Mouse (Mus musculus) heart, postnatal 14 days (tissue): ENCODE data around the gene Zfand3. TPM values are rescaled to one million over a fixed set of nuclear protein-coding genes. Genes with fewer than 3 reads are reported as not detected.

Source experiments
- DNase-seq, 2 experiments: peaks; one replicate each; pipeline ENCODE4 v3.0.0; 2021 to 2022
- intact Hi-C: fragments of 180-260 bp; cut with DNase I; formaldehyde crosslinking; loops from one replicate; pipeline ENCODE4 v1.15.1; 2025
- total RNA-seq, 2 experiments: library from RNA; stranded (reverse); gene quantifications; 2 replicates each; pipeline ENCODE4 v1.2.3; 2021

Gene Zfand3
- total RNA-seq, 2 experiments from 2014 or later, result 118 to 128 TPM

DNA sequence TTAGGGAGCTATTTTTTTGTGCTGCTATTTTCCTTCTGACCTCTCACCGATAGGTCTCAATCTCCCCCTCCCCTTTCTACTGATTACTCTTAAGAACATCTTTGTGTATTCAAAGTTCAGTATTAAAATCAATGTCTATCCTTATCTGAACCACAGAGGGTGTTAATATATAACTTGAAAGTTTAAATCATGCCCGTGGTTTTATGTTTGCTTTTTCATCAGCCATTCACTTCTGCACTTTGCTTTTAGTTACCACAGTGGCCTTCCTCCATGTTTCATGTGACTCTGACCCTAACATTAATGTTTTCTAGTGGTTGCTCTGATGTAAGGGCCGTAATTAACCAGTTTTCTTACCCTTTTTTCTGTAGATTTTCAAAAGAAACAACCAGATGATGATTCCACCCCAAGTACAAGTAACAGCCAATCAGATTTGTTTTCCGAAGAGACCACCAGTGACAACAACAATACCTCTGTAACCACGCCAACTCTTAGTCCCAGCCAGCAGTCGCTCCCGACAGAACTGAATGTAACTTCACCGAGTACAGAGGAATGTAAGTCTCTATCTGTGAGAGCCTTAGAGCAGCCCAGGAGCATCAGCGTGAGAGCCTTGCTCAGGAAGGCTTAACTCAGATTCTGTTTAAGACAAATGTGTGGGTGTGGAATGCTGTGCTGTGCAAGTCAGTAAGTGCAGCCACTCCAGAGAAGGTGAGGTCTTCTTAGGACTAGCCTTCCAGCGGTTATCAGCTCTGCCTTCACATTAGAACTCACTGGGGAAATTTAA lies 130.6 kb downstream of the Zfand3 start:
- DNase-seq, result no peak
- intact Hi-C loops, result no loop called here

DNA sequence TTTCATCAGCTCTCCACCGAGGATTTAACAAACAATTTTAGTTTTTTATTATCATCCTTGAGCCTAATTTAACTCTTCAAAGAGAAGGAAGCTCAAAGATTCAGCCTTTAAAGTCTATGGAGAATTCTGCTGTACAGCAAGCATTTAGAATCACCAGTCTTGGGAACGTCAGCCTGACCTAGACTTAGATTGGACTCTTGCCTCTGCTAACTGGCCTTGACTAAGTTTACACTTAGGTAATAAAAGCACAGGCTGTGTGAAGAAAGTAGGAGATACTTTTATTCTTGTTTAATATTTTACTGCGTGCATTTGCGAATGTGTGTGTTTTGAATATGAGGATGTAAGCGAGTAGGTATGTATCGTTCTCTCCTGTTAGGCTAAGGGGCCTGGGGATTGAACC lies 131.4 kb downstream of the Zfand3 start:
- DNase-seq, result no peak
- intact Hi-C loops, result no loop called here

DNA sequence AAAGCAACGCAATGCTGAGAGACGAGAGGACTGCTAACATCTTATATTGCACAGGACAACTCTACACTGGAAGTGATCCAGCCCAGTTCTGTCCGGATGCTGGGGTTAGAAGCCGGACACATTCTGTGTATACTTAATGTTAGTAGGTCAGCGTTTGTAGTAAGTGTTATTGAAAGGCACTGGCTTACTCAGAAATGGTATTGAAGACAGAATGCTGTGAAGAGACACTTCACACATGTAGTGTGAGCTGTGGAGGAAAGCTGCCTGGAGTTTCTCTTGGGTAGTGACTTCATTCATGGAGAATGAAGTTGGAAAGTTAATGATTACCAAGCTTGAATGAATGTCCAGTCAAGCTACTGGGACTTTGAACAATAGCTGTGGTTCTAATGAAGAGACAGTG lies 132.2 kb downstream of the Zfand3 start:
- DNase-seq, result no peak
- intact Hi-C loops, result no loop called here

DNA sequence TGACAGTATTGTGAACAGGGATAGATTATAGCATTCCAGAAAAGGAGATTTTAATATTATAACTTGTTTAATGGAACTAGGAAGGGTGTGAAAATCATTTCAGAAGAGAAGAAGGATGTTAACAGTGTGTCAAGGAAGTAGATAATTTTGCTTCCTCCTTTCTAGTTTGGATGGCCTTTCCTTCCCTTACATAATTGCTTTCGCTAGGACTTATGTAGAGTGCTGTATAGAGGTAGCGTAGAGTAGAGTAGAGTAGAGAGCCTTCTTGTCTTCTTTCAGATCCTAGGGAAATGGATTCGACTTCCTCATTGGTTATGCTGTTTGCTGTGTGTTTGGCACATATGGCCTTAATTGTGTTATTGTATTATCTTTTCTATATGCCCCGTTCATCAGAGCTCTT lies 132.6 kb downstream of the Zfand3 start:
- no peak for DNase-seq
- intact Hi-C loops, result no loop called here

DNA sequence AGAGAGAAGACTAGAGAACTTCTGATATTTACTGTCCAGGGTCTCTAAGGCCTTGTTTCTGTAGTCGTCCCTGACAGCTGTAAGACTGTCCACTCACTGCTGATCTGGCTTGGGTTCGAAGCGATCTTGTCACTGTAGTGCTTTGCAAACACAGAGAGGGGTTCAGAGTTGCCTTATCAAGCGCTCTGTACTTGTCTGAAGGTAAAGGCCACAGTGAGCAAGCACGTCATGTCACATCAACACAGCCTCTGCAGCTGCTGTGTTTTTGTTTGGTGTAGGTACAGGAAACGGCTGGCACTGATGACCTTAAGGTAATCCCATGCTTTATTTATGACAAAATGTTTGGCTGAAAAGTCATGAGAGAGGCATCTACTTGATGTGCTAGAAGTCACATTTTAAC lies 139.6 kb downstream of the Zfand3 start:
- intact Hi-C loops, result no loop called here
- DNase-seq, result no peak

DNA sequence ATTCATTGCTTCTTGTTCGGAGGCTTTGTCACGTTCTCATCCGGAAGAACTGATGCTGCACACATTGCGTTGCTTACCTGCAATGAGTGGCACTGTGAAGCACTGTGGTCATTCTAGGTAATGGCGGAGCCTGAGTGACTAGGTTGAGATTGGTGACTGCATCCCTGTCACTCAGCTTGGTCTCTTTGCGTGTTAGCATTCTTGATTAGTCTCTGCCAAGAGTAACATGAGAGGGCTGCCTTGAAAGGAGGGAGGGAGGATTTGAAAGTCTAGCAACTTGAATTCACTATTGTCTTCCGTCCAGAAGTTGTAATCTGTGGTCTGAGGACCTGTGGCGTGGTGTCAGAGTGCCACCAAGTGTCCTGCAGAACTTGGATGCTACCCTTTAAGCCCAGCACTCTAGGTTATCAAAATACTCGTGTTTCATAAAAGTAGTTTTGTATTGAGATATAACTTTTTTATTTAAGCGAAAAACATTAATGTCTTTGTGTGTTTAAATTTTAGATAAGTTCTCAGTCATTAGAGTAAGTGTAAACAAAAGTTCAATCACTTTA lies 141.1 kb downstream of the Zfand3 start:
- intact Hi-C loops, result no loop called here
- no peak for DNase-seq

DNA sequence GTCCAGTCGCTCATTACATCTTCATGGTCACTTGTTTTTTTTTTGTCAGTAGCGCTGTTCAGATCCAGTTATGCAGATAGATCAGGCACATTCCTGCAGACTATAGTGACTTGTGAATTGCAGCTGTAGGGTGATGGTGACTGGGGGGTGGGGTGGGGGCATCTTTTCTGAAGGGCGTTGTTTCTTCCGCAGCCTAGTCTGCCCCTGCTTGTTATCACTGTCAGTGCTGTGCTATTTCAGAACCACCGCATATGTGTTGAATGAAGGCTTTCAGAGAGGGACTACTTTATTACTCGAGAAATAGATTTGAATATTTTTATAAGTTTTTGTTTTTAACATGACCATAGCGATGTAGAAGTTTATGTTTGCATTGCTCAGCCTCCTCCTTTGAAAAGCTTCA lies 142.0 kb downstream of the Zfand3 start:
- DNase-seq, result no peak
- intact Hi-C loops, result no loop called here

DNA sequence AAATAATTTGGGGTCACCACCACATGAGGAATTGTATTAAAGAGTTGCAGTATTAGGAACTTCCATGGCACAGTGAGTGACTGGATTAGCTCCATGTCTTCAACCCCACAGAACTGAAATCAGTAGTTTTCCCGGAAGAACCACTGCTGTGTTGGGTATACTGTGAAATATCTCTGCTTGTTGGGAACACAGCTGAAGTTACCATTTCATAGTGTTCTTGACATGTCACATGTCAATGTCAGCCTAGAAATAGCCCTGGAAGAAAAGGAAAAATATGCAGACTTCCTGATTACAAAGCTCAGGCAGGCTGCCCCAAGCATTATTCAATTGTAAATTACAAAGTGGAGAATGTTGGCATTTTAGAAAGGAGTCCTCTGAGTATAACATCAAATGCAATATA lies 143.4 kb downstream of the Zfand3 start:
- DNase-seq, result no peak
- intact Hi-C loops, result no loop called here

DNA sequence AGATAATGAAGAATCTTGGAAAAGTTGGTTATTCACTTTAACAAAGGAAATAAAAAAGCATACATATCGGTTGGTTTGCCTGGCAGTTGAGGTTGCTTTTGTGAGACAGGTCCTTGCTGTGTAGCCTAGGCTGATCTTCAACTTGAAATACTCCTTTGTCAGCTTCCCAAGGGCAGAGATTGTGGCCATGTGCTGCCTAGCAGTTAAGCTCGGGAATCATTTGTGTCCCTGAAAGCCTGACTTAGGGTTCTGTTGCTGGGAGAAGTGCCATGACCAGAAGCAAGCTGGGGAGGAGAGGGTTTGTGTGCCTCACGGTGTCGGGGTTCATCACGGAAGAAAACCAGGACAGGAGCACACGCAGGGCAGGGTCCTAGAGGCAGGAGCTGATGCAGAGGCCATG lies 143.8 kb downstream of the Zfand3 start:
- no peak for DNase-seq
- intact Hi-C loops, result no loop called here

DNA sequence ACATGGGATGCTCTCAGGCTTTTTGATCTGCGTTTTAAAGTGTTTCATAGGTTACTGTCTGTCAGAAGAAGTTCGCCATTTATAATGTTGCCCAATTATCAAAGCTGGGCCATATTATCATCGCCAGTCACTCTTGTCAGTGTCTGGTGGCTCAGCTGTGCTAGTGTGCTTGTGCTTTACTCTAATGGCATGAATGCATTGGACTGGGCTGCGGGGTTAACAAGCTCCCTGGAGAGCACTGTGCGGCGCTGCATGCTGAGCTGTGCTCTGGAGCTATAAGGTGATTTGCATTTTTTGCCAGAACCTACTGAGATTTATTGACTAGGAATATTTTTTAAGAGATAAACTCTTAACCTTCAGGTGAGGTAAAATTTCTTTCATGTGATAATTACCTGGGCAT lies 145.4 kb downstream of the Zfand3 start:
- intact Hi-C loops, result no loop called here
- no peak for DNase-seq

DNA sequence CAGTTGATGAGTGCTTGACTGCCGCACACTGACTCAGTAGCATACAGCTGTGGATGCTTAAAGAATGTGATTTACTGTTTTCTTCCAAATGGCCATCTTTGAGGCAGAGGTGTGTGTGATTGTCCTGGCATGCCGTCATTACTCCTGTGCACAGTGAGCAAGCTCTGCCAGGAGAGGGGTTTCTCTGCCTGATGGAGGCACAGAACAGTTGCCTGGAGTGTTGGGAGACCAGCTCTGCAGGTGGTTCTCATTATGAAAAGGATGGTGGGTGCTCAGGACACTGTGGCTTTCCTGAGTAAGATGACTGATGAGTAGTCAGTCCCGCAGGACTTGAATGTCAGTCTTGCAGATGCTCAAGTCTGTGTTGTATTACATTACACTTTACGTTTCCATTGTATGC lies 149.6 kb downstream of the Zfand3 start:
- no peak for DNase-seq
- intact Hi-C loops, result no loop called here

DNA sequence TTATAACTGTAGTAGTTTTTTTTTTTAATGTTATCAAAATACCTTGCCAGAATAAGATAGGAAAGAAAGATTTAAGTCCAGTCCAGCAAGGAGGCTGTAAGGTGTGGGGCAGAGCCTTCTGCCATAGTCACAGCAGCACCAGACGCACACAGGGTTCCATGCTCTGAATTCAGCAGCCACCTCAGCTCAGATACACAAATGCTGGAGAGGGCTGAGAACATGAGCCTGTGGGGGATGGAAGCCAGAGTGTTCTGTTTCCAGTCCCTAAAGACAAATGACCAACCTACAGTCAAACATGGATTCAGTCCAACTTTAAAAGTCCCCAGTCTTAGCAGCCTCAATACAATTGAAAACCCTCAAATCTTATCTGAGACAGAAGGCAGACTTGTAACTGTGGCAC lies 150.3 kb downstream of the Zfand3 start:
- intact Hi-C loops, result no loop called here
- no peak for DNase-seq

DNA sequence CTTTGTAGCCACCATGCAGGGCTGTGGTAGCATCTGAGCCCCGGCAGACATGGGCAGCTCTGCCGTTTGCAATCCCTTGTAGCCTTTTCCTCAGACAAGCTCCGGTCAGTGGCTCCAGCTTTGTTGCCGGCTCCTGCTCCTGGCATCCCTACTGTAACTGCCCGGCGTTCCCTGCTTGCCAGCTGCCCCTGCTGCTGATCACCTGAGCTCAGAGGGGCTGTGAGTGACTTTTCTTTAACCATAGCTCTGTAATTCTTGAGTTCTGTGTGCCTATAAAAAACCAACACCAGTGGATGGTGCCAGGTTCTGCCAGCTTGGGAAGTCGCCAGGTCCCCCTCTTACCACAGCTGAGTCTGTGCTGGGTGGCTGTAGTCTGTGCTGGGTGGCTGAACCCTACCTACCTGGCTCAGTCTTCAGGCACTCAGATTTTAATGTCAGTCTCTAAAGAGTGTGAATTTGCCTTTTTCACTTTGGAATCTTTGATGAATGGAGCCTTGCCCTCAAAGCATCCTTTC lies 150.9 kb downstream of the Zfand3 start:
- intact Hi-C loops, result no loop called here
- DNase-seq, result no peak

DNA sequence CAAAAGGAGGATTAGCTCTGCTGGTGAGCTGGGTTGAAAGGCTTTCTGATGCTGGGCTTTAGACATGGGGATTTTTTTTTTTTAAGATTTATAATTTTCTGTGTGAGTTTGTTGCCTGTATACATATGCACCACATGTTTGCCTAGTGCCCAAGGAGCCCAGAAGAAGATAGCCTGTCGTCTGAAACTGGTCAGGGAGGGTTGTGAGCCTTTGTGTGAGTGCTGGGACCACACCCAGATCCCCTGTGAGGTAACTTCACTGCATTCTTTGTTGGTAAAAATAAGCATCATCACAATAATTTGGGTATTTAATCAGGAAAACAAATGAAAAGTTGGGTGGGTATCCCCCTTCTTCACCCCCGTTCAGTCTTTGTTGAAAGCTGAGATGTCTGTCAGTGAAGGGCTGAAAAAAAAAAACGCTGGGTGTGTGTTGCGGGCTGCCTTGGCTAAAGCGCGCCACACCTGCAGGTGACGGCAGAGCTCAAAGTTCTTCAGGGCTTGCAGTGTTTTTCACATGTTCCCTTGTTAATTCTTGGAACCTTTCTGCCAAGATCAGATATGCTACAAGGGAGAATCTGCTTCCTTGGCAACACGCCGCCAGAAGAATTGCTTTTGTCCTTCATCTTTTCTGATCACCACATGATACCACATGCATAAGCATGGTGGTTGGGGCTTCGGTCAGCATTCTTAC lies 154.0 kb downstream of the Zfand3 start:
- intact Hi-C loops, result no loop called here
- DNase-seq, result no peak

DNA sequence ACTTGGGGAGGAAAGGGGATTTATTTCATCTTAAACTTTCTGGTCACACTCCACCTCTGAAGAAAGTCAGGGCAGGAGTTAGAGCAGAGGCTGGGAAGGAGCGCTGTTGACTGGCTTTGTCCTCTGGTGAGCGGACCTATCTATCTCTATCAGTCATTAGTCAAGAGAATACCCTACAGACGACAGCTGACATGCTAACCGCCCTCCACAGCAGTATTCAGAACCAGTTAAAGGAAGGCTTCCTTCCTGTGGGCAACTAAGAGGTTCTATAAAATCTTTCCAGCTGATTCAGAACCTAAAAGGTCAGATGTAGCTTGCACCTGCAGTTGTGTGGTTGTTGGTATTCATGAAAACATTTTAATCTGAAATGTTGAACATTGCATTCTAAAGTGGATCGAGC lies 154.8 kb downstream of the Zfand3 start:
- intact Hi-C loops, result no loop called here
- no peak for DNase-seq

DNA sequence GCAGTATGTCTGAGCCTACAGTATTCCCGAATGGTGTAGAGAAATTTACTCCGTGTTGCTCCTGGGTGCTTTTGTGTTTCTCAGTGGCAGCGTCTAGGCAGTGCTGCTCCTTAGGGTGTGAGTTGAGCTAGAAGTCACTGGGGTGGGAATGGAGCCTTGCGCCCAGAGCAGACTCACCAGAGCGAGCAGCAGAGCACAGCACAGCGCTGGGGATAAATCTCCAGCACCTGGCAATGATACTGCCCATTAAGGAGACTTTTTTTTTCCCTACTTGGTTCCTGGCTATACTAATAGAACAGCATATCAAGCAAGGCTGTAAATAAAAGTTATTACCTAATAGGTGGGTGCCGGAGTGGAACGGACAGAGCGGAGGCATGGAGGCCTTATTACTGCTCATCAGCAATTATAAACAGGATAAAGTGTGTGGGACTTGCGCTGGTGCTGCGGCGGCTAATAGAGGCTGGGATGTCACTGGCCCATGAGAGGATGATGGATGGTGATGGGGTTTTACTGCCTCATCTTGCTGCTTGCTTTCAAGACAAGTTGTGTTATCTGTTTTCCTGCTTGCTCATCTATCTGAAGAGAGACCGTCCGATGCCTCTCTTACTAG lies 156.4 kb downstream of the Zfand3 start:
- intact Hi-C loops, result no loop called here
- no peak for DNase-seq

DNA sequence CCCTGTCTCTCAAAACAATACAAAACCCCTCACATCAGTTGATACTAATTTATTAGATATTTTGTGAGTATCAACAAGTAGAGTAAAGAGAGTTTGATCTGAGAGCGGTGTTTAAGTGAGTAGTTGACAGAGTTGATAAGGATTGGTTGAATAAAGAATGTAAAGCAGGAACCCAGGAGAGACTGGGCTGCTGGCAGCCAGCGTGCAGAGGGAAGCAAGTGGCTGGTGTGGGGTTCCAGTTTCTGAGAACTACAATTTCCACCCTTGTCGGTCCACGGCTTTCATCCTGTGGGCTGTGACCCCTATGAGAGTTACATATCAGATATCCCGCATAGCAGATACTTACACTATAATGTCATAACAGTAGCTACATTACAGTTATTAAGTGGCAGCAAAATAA lies 158.4 kb downstream of the Zfand3 start:
- intact Hi-C loops, result no loop called here
- no peak for DNase-seq

DNA sequence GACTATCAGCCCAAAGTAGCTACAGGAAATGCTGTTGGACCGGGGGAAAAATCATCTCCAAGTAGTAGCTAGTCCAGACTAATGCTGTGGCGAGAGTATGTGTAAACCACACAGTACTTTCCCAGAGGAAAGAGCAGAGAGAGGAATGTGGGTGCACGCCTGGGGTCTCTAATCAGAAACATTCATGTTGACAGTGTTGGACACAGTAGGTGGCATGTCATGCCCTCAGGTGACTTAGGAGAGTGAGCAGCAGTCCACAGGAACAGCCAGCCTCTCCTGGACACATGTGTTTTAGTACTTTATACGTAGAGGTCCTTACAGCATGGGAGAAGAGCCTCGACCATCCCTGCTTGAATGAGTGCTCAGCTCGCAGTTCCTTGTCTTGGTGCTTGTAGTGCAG lies 159.3 kb downstream of the Zfand3 start:
- DNase-seq, result no peak
- intact Hi-C loops, result no loop called here

DNA sequence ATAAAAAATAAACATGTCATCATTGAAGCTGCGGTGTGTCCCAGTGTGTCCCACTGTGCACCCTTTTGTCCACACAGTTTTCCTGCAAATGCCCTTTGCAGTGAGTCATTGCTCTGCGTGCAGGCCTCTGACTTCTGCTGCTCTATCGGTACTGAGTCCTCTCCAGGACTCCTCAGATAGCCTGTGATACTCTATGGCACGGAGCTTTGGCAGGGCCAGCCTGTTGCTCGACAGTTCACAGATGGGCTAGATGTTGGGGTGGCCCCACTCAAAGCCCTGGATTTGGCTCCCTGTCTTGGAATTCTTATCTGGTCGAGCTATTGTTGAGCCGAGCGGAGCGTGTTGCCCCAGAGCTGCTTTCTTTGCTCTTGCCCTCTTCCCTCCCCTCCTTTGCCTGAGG lies 160.3 kb downstream of the Zfand3 start:
- peak in 1 of 2 experiments; percentile 34 for DNase-seq
- intact Hi-C loops, result no loop called here

DNA sequence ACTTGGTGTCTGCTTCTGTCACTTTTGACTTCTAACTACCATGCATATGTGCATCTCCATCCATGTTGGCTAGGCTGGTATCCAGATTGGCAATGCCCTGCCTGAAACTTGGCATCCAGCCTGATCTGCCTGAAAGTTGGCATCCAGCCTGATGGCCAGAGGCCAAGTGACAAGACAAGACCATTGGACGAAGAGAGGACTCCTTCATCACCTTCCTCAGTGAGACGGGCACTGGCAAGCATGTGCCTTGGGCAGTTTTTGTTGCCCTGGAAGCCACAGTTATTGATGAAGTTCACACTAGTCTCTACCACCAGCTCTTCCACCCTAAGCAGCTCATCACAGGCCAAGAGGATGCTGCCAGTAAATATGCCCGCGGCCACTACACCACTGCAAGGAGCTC lies 172.9 kb downstream of the Zfand3 start:
- intact Hi-C loops, result no loop called here
- DNase-seq, result peak in 1 of 2 experiments; percentile 42

DNA sequence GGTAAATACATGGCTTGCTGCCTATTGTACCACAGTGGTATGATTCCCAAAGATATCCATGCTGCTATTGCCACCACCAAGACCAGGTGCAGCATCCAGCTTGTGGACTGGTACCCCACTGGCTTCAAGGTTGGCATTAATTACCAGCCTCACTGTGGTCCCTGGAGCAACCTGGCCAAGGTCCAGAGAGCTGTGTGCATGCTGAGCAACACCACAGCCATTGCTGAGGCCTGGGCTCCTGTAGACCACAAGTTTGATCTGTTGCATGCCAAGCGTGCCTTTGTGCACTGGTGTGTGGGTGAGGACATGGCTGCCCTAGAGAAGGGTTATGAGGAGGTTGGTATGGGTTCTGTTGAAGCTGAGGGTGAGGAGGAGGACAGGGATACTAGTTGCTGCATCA lies 173.9 kb downstream of the Zfand3 start:
- intact Hi-C loops, result no loop called here
- DNase-seq, result no peak
